Mouse (Mus musculus) small intestine, adult 2 months (tissue): ENCODE data around the gene Fam98c.

Experiments used
- CTCF ChIP-seq: fragments of 200-500 bp; IDR thresholded peaks from 2 replicates; pipeline ENCODE4 v1.5.1; 2012; ENCODE audit warnings: low read depth, mild to moderate bottlenecking, control low read depth, inconsistent platforms, low read length, moderate library complexity, mixed read lengths; ENCODE audit not compliant: insufficient replicate concordance, insufficient read length; ENCODE audit errors: extremely low read depth
- POLR2A ChIP-seq: fragments of 200-500 bp; IDR thresholded peaks from 2 replicates; pipeline ENCODE4 v1.6.1; 2012; ENCODE audit warnings: low read depth, mild to moderate bottlenecking, control low read depth, inconsistent platforms, low read length, moderate library complexity

- TF ChIP-seq CTCF: peak; percentile 24; the same call in 1 of the 2 replicates
- no peak for TF ChIP-seq POLR2A
Observed at GRCm38 (mm10) chr7:29178106-29178505, 22.1 kb upstream of the Fam98c start.
